Mouse (Mus musculus): ENCODE measurements around the gene Phactr2. TPM values are rescaled to one million over a fixed set of nuclear protein-coding genes. Genes with fewer than 3 reads are reported as not detected.

Phactr2 gene
- polyA plus RNA-seq, 1 experiment from 2014 or later: 4.6 TPM

- no peak overlapping the region for H3K9ac ChIP-seq
- H3K36me3 ChIP-seq (replicated peaks): no peaks in the 10 kb centered on the region
- H3K4me2 ChIP-seq: no peak overlapping the region
- no peak overlapping the region for H3K4me3 ChIP-seq (replicated peaks)
- no peaks in the 10 kb centered on the region for H3K4me1 ChIP-seq (replicated peaks)
- no peaks in the 10 kb centered on the region for H3K9me3 ChIP-seq (replicated peaks)
- H3K27ac ChIP-seq (replicated peaks): no peak overlapping the region
- no peaks in the 10 kb centered on the region for H3K27me3 ChIP-seq
- 20% methylated on average over 3 of the region's 3 CpGs for WGBS (ENCODE audit: insufficient replicate concordance)
- ATAC-seq (ENCODE audit: insufficient read depth): no peak
Observed at GRCm38 (mm10) chr10:13358679-13359078, 115.5 kb downstream of the Phactr2 start.

- no peak for ATAC-seq (ENCODE audit: insufficient read depth)
- no peaks in the 10 kb centered on the region for H3K27me3 ChIP-seq
- 59% methylated on average over 5 of the region's 5 CpGs for WGBS (ENCODE audit: insufficient replicate concordance)
Observed at GRCm38 (mm10) chr10:13346609-13347290, 127.5 kb downstream of the Phactr2 start.

DNA sequence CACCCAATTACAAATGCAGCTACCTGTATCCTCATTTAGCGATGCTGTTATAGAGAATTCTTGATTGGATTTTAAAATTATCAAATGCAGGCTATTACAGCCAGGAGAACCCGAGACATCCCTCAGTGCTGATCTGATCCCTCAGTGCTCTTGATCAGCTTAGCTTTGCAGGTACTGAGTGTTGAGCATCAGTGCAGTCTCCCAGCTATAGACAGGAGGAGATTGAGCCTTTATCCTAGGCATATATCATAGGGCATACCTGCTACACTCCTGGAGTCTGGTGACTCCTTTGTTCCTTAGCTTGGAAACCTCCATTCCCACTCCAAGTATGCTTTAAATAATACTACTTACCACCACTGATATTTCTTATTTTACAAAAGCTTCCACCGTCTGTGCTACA lies 133.6 kb downstream of the Phactr2 start:
- H3K9me3 ChIP-seq (replicated peaks): no peaks in the 10 kb centered on the region
- no peak overlapping the region for H3K4me3 ChIP-seq (replicated peaks)
- H3K4me1 ChIP-seq (replicated peaks): no peaks in the 10 kb centered on the region
- H3K27ac ChIP-seq (replicated peaks): no peak overlapping the region
- H3K9ac ChIP-seq: no peak overlapping the region
- WGBS (ENCODE audit: insufficient replicate concordance): 69% methylated on average over 3 of the region's 3 CpGs
- no peaks in the 10 kb centered on the region for H3K36me3 ChIP-seq (replicated peaks)
- no peak for ATAC-seq (ENCODE audit: insufficient read depth)
- no peaks in the 10 kb centered on the region for H3K27me3 ChIP-seq
- no peak overlapping the region for H3K4me2 ChIP-seq

More at GRCm38 (mm10) chr10:13346609-13347290, 127.5 kb downstream of the Phactr2 start:
- Histone ChIP-seq H3K9me3 (replicated peaks) (no peaks in the 10 kb centered on the region), H3K27ac (replicated peaks) (no peak overlapping the region), H3K4me2 (no peak overlapping the region), H3K4me1 (replicated peaks) (no peaks in the 10 kb centered on the region), H3K9ac (no peak overlapping the region), H3K36me3 (replicated peaks) (no peaks in the 10 kb centered on the region), H3K4me3 (replicated peaks) (no peak overlapping the region)

DNA sequence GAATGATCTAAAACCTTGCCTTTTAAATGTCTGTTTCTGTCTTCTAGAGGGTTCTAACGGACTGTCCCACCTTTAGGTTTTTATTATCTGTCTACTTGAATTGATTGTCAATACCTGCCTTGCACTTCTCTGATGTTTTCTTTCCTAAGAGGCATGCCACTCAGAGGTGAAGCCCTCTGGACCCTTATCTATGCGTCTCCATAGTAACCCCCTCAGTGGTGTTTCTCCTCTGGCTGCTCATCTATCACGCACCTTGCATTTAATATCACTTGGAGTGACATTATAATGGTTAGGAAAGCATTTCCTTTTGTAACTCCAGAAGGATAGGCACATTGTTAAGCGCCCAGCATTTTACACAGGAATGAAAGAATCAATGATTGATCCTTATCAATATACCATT lies 137.2 kb downstream of the Phactr2 start:
- no peaks in the 10 kb centered on the region for H3K4me1 ChIP-seq (replicated peaks)
- H3K9me3 ChIP-seq (replicated peaks): no peaks in the 10 kb centered on the region
- H3K4me2 ChIP-seq: no peak overlapping the region
- WGBS (ENCODE audit: insufficient replicate concordance): 55% methylated on average over 4 of the region's 4 CpGs
- no peak overlapping the region for H3K9ac ChIP-seq
- ATAC-seq (ENCODE audit: insufficient read depth): no peak
- H3K36me3 ChIP-seq (replicated peaks): no peaks in the 10 kb centered on the region
- H3K27ac ChIP-seq (replicated peaks): no peak overlapping the region
- no peaks in the 10 kb centered on the region for H3K27me3 ChIP-seq
- no peak overlapping the region for H3K4me3 ChIP-seq (replicated peaks)

- no peak overlapping the region for H3K4me2 ChIP-seq
- ATAC-seq (ENCODE audit: insufficient read depth): no peak
- 58% methylated on average over 6 of the region's 6 CpGs for WGBS (ENCODE audit: insufficient replicate concordance)
- H3K4me1 ChIP-seq (replicated peaks): no peaks in the 10 kb centered on the region
- no peaks in the 10 kb centered on the region for H3K36me3 ChIP-seq (replicated peaks)
- no peaks in the 10 kb centered on the region for H3K27me3 ChIP-seq
- no peak overlapping the region for H3K27ac ChIP-seq (replicated peaks)
- no peaks in the 10 kb centered on the region for H3K9me3 ChIP-seq (replicated peaks)
- H3K9ac ChIP-seq: no peak overlapping the region
- no peak overlapping the region for H3K4me3 ChIP-seq (replicated peaks)
Observed at GRCm38 (mm10) chr10:13335814-13336213, 138.4 kb downstream of the Phactr2 start.

DNA sequence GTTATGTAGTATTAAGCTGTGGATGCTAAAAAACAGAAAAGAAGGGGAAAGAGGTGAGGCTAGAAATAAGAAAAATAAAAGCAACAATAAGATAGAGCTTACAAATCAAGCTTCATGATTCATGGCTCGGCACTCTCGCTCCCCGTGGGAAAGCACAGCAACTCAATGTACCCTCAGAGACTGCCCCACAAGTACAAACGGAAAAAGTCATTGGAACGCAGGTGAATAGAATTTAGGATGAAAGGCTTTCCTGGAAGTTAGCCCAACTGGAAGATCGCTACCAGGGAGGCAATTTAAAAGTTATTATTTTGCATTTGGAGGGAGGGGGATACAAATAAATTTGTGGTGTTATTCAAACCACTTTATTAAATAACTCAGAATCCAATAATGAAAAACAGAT lies 138.9 kb downstream of the Phactr2 start:
- Histone ChIP-seq H3K27ac (replicated peaks) (no peak overlapping the region), H3K9me3 (replicated peaks) (no peaks in the 10 kb centered on the region), H3K27me3 (no peaks in the 10 kb centered on the region), H3K9ac (no peak overlapping the region), H3K4me2 (no peak overlapping the region), H3K4me3 (replicated peaks) (no peak overlapping the region), H3K4me1 (replicated peaks) (no peaks in the 10 kb centered on the region), H3K36me3 (replicated peaks) (no peaks in the 10 kb centered on the region)
- ATAC-seq (ENCODE audit: insufficient read depth): no peak
- 68% methylated on average over 6 of the region's 6 CpGs for WGBS (ENCODE audit: insufficient replicate concordance)

DNA sequence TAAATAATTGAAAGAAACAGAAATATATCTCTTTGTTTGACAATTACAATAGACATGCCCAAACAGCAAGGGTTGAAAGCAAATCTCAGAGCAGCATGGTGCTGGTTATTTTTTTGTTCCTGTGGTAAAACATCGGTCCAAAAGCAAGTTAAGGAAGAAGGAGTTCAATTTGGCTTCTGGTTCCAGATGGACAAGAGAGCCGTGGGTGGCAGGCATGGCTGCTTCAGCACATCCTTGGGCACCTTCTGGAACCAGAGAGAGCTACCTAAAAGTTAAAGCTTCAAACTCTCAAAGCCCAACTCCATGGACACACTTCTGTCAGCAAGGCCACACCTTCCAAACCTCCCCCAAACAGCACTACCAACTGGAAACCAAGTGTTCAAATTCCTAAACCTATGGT lies 140.4 kb downstream of the Phactr2 start:
- no peak overlapping the region for H3K4me2 ChIP-seq
- H3K27ac ChIP-seq (replicated peaks): no peak overlapping the region
- no peaks in the 10 kb centered on the region for H3K9me3 ChIP-seq (replicated peaks)
- H3K27me3 ChIP-seq: no peaks in the 10 kb centered on the region
- no peaks in the 10 kb centered on the region for H3K4me1 ChIP-seq (replicated peaks)
- ATAC-seq (ENCODE audit: insufficient read depth): no peak
- H3K36me3 ChIP-seq (replicated peaks): no peaks in the 10 kb centered on the region
- 58% methylated on average over 2 of the region's 2 CpGs for WGBS (ENCODE audit: insufficient replicate concordance)
- H3K4me3 ChIP-seq (replicated peaks): no peak overlapping the region
- no peak overlapping the region for H3K9ac ChIP-seq

DNA sequence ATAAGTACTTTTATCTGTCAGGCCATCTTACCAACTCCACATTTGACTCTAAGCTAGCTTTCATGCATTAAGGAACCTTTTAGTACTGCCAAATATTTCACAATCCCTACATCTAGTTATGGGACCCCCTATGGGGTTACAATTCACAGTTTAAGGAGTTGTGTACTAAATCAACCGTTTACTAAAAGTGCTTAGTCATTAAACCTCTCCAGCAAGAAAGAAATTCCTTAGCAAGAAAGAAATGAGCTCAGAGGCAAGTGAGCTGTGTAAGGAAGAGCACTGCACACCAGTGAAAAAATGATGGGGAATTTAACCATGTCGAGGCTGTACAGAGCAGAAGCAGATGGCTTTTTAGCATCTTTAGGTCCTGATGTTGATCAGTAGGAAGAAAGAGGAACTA lies 141.2 kb downstream of the Phactr2 start:
- Histone ChIP-seq H3K36me3 (replicated peaks) (no peaks in the 10 kb centered on the region), H3K4me2 (no peak overlapping the region), H3K9me3 (replicated peaks) (no peaks in the 10 kb centered on the region), H3K4me1 (replicated peaks) (no peaks in the 10 kb centered on the region), H3K9ac (no peak overlapping the region), H3K27me3 (no peaks in the 10 kb centered on the region), H3K4me3 (replicated peaks) (no peak overlapping the region), H3K27ac (replicated peaks) (no peak overlapping the region)
- WGBS (ENCODE audit: insufficient replicate concordance): 28% methylated on average over 2 of the region's 2 CpGs
- no peak for ATAC-seq (ENCODE audit: insufficient read depth)

GRCm38 (mm10) chr10:13331405-13332032 lies 142.7 kb downstream of the Phactr2 start:
- no peak overlapping the region for H3K27ac ChIP-seq (replicated peaks)
- H3K9ac ChIP-seq: no peak overlapping the region
- 47% methylated on average over 4 of the region's 4 CpGs for WGBS (ENCODE audit: insufficient replicate concordance)
- no peak overlapping the region for H3K4me3 ChIP-seq (replicated peaks)
- no peaks in the 10 kb centered on the region for H3K27me3 ChIP-seq
- H3K4me2 ChIP-seq: no peak overlapping the region
- no peaks in the 10 kb centered on the region for H3K36me3 ChIP-seq (replicated peaks)
- no peaks in the 10 kb centered on the region for H3K4me1 ChIP-seq (replicated peaks)
- no peaks in the 10 kb centered on the region for H3K9me3 ChIP-seq (replicated peaks)
- ATAC-seq (ENCODE audit: insufficient read depth): no peak

DNA sequence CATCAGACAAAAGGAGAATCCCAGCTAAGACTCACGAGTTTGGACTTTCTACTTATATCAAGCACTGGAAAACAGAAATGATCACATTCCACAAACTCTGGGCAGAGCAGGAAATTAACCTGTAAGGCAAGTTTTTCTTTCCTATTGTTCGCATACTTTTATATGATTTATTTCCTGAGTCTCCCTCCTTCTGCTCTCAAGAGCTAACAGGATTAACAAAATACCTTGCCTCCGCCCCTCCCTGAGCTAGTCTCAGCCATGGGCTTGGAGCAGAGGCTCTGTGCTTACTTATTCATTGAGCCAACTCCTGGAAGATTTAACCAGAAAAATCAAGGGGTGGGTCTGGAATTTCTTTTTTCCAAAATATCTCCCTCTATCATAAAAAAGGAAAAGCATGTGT lies 145.6 kb downstream of the Phactr2 start:
- H3K36me3 ChIP-seq (replicated peaks): no peaks in the 10 kb centered on the region
- H3K4me2 ChIP-seq: no peak overlapping the region
- H3K27me3 ChIP-seq: peaks cover 10% of the 10 kb centered on the region
- peaks cover 6% of the 10 kb centered on the region; the same call in 1 of the 2 replicates for H3K4me1 ChIP-seq (replicated peaks)
- no peak for ATAC-seq (ENCODE audit: insufficient read depth)
- H3K9ac ChIP-seq: no peak overlapping the region
- WGBS (ENCODE audit: insufficient replicate concordance): 50% methylated on average over 3 of the region's 3 CpGs
- no peak overlapping the region for H3K27ac ChIP-seq (replicated peaks)
- no peaks in the 10 kb centered on the region for H3K9me3 ChIP-seq (replicated peaks)
- H3K4me3 ChIP-seq (replicated peaks): no peak overlapping the region

- ATAC-seq (ENCODE audit: insufficient read depth): no peak
Observed at GRCm38 (mm10) chr10:13326149-13326873, 147.9 kb downstream of the Phactr2 start.

More at GRCm38 (mm10) chr10:13326149-13326873, 147.9 kb downstream of the Phactr2 start:
- Histone ChIP-seq H3K4me1 (replicated peaks) (peaks cover 7% of the 10 kb centered on the region; the same call in 1 of the 2 replicates), H3K36me3 (replicated peaks) (no peaks in the 10 kb centered on the region), H3K27ac (replicated peaks) (no peak overlapping the region), H3K9me3 (replicated peaks) (no peaks in the 10 kb centered on the region), H3K4me2 (no peak overlapping the region), H3K4me3 (replicated peaks) (no peak overlapping the region), H3K27me3 (peaks cover 12% of the 10 kb centered on the region), H3K9ac (no peak overlapping the region)
- 62% methylated on average over 14 of the region's 14 CpGs for WGBS (ENCODE audit: insufficient replicate concordance)
